Mouse (Mus musculus) MEL-GATA-1-ER (cell line): ENCODE measurements around the gene Dnase1l3.

ENCODE experiments used
- DNase-seq: peaks from one replicate; pipeline ENCODE4 v3.0.0-alpha.2; 2012; ENCODE audit warnings: low read depth; ENCODE audit errors: extremely low read depth

Gene Dnase1l3

GRCm38 (mm10) chr14:7978183-7978582, 16.2 kb downstream of the Dnase1l3 start:
- DNase-seq, result no peak

GRCm38 (mm10) chr14:7977471-7977870, 16.9 kb downstream of the Dnase1l3 start:
- DNase-seq, result no peak

GRCm38 (mm10) chr14:7975177-7975576, 19.2 kb downstream of the Dnase1l3 start:
- DNase-seq, result no peak

GRCm38 (mm10) chr14:7974643-7975042, 19.7 kb downstream of the Dnase1l3 start:
- DNase-seq, result no peak

- no peak for DNase-seq
These were observed 22.4 kb downstream of the Dnase1l3 start for GRCm38 (mm10) chr14:7971889-7972493.

- peak; percentile 26 for DNase-seq
These were observed 30.0 kb downstream of the Dnase1l3 start for GRCm38 (mm10) chr14:7964219-7964889.

GRCm38 (mm10) chr14:7963160-7963559, 31.2 kb downstream of the Dnase1l3 start:
- DNase-seq, result no peak

- DNase-seq, result no peak
These were observed 31.7 kb downstream of the Dnase1l3 start for GRCm38 (mm10) chr14:7962626-7963025.

GRCm38 (mm10) chr14:7961714-7962113, 32.7 kb downstream of the Dnase1l3 start:
- DNase-seq, result no peak

- no peak for DNase-seq
These were observed 33.8 kb downstream of the Dnase1l3 start for GRCm38 (mm10) chr14:7960616-7961015.

GRCm38 (mm10) chr14:7957049-7957448, 37.3 kb downstream of the Dnase1l3 start, which contains the start of gene Gm45521:
TSS of gene Gm45521 (plus strand) at chr14:7957288.
- DNase-seq, result no peak

- DNase-seq, result no peak
These were observed 37.9 kb downstream of the Dnase1l3 start for GRCm38 (mm10) chr14:7956427-7956826.

- no peak for DNase-seq
These were observed 40.3 kb downstream of the Dnase1l3 start for GRCm38 (mm10) chr14:7954071-7954471.

GRCm38 (mm10) chr14:7952610-7953254, 41.6 kb downstream of the Dnase1l3 start:
- DNase-seq, result no peak

- no peak for DNase-seq
These were observed 43.1 kb downstream of the Dnase1l3 start for GRCm38 (mm10) chr14:7951234-7951633.

- DNase-seq, result no peak
These were observed 49.1 kb downstream of the Dnase1l3 start for GRCm38 (mm10) chr14:7945261-7945660.

- DNase-seq, result no peak
These were observed 49.9 kb downstream of the Dnase1l3 start for GRCm38 (mm10) chr14:7944349-7945039.

- no peak for DNase-seq
These were observed 50.6 kb downstream of the Dnase1l3 start for GRCm38 (mm10) chr14:7943801-7944135.

GRCm38 (mm10) chr14:7943101-7943800, 51.1 kb downstream of the Dnase1l3 start:
- no peak for DNase-seq

- no peak for DNase-seq
These were observed 53.0 kb downstream of the Dnase1l3 start for GRCm38 (mm10) chr14:7941413-7941812.
